Mouse (Mus musculus) neural tube, embryonic 14.5 days (tissue): ENCODE results near the gene Ptprj. TPM values are rescaled to one million over a fixed set of nuclear protein-coding genes. Genes with fewer than 3 reads are reported as not detected.

Experiments
- ATAC-seq: fragments of 200-750 bp; cut with Nextera tagmentation; 2 replicates; pipeline ENCODE4 v1.8.0; 2017; ENCODE audit warnings: low read depth, mild to moderate bottlenecking, moderate TSS enrichment, moderate library complexity
- H3K27ac ChIP-seq: fragments of 300-500 bp; sonication (generic); 2 replicates; pipeline ENCODE4 v1.5.1; 2014; ENCODE audit warnings: low read depth, mild to moderate bottlenecking, control low read depth, low read length, moderate library complexity, mixed read lengths
- H3K27me3 ChIP-seq: fragments of 300-500 bp; sonication (generic); 2 replicates; pipeline ENCODE4 v1.6.1; 2014; ENCODE audit warnings: low read length; ENCODE audit not compliant: control insufficient read depth, insufficient read depth
- H3K36me3 ChIP-seq: fragments of 300-500 bp; sonication (generic); 2 replicates; pipeline ENCODE4 v1.6.1; 2014; ENCODE audit warnings: low read length, mixed read lengths; ENCODE audit not compliant: control insufficient read depth, insufficient read depth
- H3K4me1 ChIP-seq: fragments of 300-500 bp; sonication (generic); 2 replicates; pipeline ENCODE4 v1.6.1; 2014; ENCODE audit warnings: low read length; ENCODE audit not compliant: control insufficient read depth, insufficient read depth
- H3K4me2 ChIP-seq: fragments of 300-500 bp; sonication (generic); 2 replicates; pipeline ENCODE4 v1.6.1; 2014; ENCODE audit warnings: mild to moderate bottlenecking, low read depth, low read length, control low read depth
- H3K4me3 ChIP-seq: fragments of 300-500 bp; sonication (generic); 2 replicates; pipeline ENCODE4 v1.5.1; 2014; ENCODE audit warnings: low read depth, low read length, control low read depth, mixed read lengths
- H3K9ac ChIP-seq: fragments of 300-500 bp; sonication (generic); replicated peaks from 2 replicates; pipeline ENCODE4 v1.6.1; 2014; ENCODE audit warnings: low read depth, mild to moderate bottlenecking, control low read depth, low read length, mixed read lengths
- H3K9me3 ChIP-seq: fragments of 300-500 bp; sonication (generic); 2 replicates; pipeline ENCODE4 v1.6.1; 2016; ENCODE audit warnings: low read length; ENCODE audit not compliant: control insufficient read depth
- WGBS: fragments of 180-500 bp; shearing (Covaris S2); extraction: QIAGEN DNeasy Blood & Tissue Kit; methylation state at CpG from one replicate; pipeline ENCODE4 v1.1.7; 2014; 5-methylcytosine and 5-hydroxymethylcytosine counted together
- polyA plus RNA-seq: library from polyadenylated mRNA; unstranded; fragments of >200 nt; fragmentation: Nextera tagmentation; extraction: Ambion mirVana; gene quantifications from 2 replicates; pipeline ENCODE4 v1.2.1, GENCODE M21; 2014

The Ptprj gene
- polyA plus RNA-seq, 1 experiment from 2014 or later, result 9.7 TPM

- Histone ChIP-seq H3K27ac (no peak overlapping the region), H3K4me2 (no peak overlapping the region), H3K27me3 (no peaks in the 10 kb centered on the region), H3K9me3 (no peaks in the 10 kb centered on the region), H3K36me3 (no peaks in the 10 kb centered on the region), H3K4me3 (no peak overlapping the region), H3K4me1 (peaks cover 9% of the 10 kb centered on the region; the same call in 1 of the 2 replicates), H3K9ac (no peak overlapping the region)
- no peak for ATAC-seq
- WGBS, result 85% methylated on average over 2 of the region's 2 CpGs
Observed at GRCm38 (mm10) chr2:90559015-90559687, 21.3 kb downstream of the Ptprj start.

- no peak overlapping the region for H3K4me2 ChIP-seq
- H3K9me3 ChIP-seq, result no peaks in the 10 kb centered on the region
- 85% methylated on average over 11 of the region's 11 CpGs for WGBS
- no peak overlapping the region for H3K4me3 ChIP-seq
- peaks cover 9% of the 10 kb centered on the region; the same call in 1 of the 2 replicates for H3K4me1 ChIP-seq
- no peak overlapping the region for H3K9ac ChIP-seq
- no peaks in the 10 kb centered on the region for H3K27me3 ChIP-seq
- ATAC-seq, result no peak
- H3K36me3 ChIP-seq, result no peaks in the 10 kb centered on the region
- no peak overlapping the region for H3K27ac ChIP-seq
Observed at GRCm38 (mm10) chr2:90558361-90558760, 22.1 kb downstream of the Ptprj start.

- Histone ChIP-seq H3K9me3 (no peaks in the 10 kb centered on the region), H3K36me3 (no peaks in the 10 kb centered on the region), H3K27me3 (no peaks in the 10 kb centered on the region), H3K4me1 (peaks cover 9% of the 10 kb centered on the region; the same call in 1 of the 2 replicates), H3K4me3 (no peak overlapping the region), H3K4me2 (no peak overlapping the region), H3K27ac (no peak overlapping the region), H3K9ac (no peak overlapping the region)
- WGBS, result 83% methylated on average over 3 of the region's 3 CpGs
- ATAC-seq, result no peak
Observed at GRCm38 (mm10) chr2:90557913-90558312, 22.5 kb downstream of the Ptprj start.

GRCm38 (mm10) chr2:90555744-90556143, 24.7 kb downstream of the Ptprj start:
- ATAC-seq, result no peak
- no peaks in the 10 kb centered on the region for H3K36me3 ChIP-seq
- H3K4me1 ChIP-seq, result peaks cover 7% of the 10 kb centered on the region; the same call in 1 of the 2 replicates

GRCm38 (mm10) chr2:90554806-90555205, 25.6 kb downstream of the Ptprj start:
- Histone ChIP-seq H3K27me3 (no peaks in the 10 kb centered on the region), H3K27ac (no peak overlapping the region), H3K4me2 (no peak overlapping the region), H3K4me3 (no peak overlapping the region), H3K4me1 (0 out of 2 replicates have a peak, but pooled peaks cover 6% of the 10 kb centered on the region), H3K36me3 (no peaks in the 10 kb centered on the region), H3K9ac (no peak overlapping the region), H3K9me3 (no peaks in the 10 kb centered on the region)
- WGBS, result 72% methylated on average over 4 of the region's 4 CpGs
- ATAC-seq, result no peak

More at GRCm38 (mm10) chr2:90555744-90556143, 24.7 kb downstream of the Ptprj start:
- no peaks in the 10 kb centered on the region for H3K27me3 ChIP-seq
- 83% methylated on average over 5 of the region's 5 CpGs for WGBS
- no peak overlapping the region for H3K9ac ChIP-seq
- H3K9me3 ChIP-seq, result no peaks in the 10 kb centered on the region
- H3K4me3 ChIP-seq, result no peak overlapping the region
- H3K27ac ChIP-seq, result no peak overlapping the region
- no peak overlapping the region for H3K4me2 ChIP-seq

GRCm38 (mm10) chr2:90553861-90554260, 26.6 kb downstream of the Ptprj start:
- Histone ChIP-seq H3K27me3 (no peaks in the 10 kb centered on the region), H3K4me2 (no peak overlapping the region), H3K4me3 (no peak overlapping the region), H3K36me3 (no peaks in the 10 kb centered on the region), H3K27ac (no peak overlapping the region), H3K9me3 (no peaks in the 10 kb centered on the region), H3K4me1 (0 out of 2 replicates have a peak, but pooled peaks cover 6% of the 10 kb centered on the region), H3K9ac (no peak overlapping the region)
- no peak for ATAC-seq
- WGBS, result 90% methylated on average over 4 of the region's 4 CpGs

- Histone ChIP-seq H3K9ac (no peak overlapping the region), H3K4me2 (no peak overlapping the region), H3K27ac (no peak overlapping the region), H3K27me3 (no peaks in the 10 kb centered on the region), H3K36me3 (no peaks in the 10 kb centered on the region), H3K4me1 (0 out of 2 replicates have a peak, but pooled peaks cover 6% of the 10 kb centered on the region), H3K4me3 (no peak overlapping the region), H3K9me3 (no peaks in the 10 kb centered on the region)
- peak; percentile 42 for ATAC-seq
- WGBS, result 84% methylated on average over 6 of the region's 6 CpGs
Observed at GRCm38 (mm10) chr2:90550656-90551055, 29.8 kb downstream of the Ptprj start.

GRCm38 (mm10) chr2:90548541-90548940, 31.9 kb downstream of the Ptprj start:
- Histone ChIP-seq H3K9me3 (no peaks in the 10 kb centered on the region), H3K4me3 (no peak overlapping the region), H3K4me1 (0 out of 2 replicates have a peak, but pooled peaks cover 6% of the 10 kb centered on the region), H3K4me2 (no peak overlapping the region), H3K9ac (no peak overlapping the region), H3K36me3 (no peaks in the 10 kb centered on the region), H3K27ac (no peak overlapping the region), H3K27me3 (no peaks in the 10 kb centered on the region)
- WGBS, result 75% methylated on average over 5 of the region's 5 CpGs
- ATAC-seq, result no peak

GRCm38 (mm10) chr2:90547144-90547609, 33.3 kb downstream of the Ptprj start:
- H3K27ac ChIP-seq, result no peak overlapping the region
- WGBS, result 87% methylated on average over 5 of the region's 5 CpGs
- H3K9me3 ChIP-seq, result no peaks in the 10 kb centered on the region

More at GRCm38 (mm10) chr2:90547144-90547609, 33.3 kb downstream of the Ptprj start:
- ATAC-seq, result no peak
- Histone ChIP-seq H3K4me1 (0 out of 2 replicates have a peak, but pooled peaks cover 6% of the 10 kb centered on the region), H3K9ac (no peak overlapping the region), H3K4me2 (no peak overlapping the region), H3K36me3 (no peaks in the 10 kb centered on the region), H3K27me3 (no peaks in the 10 kb centered on the region), H3K4me3 (no peak overlapping the region)
